Mouse (Mus musculus) spleen, adult 2 months (tissue): ENCODE measurements around the gene Opn1sw. TPM values are rescaled to one million over a fixed set of nuclear protein-coding genes. Genes with fewer than 3 reads are reported as not detected.

ENCODE experiments used
- DNase-seq, 2 experiments: peaks; one replicate each; pipeline versions ENCODE4 v3.0.0 to v3.0.0-alpha.2; 2012 to 2021; ENCODE audit warnings: low spot score in 2 of 2, low read depth in 1 of 2
- H3K27ac ChIP-seq: fragments of 200-500 bp; 2 replicates; pipeline ENCODE4 v1.5.1; 2012; ENCODE audit warnings: low read length, inconsistent platforms; ENCODE audit not compliant: insufficient read depth
- H3K27me3 ChIP-seq: fragments of 200-500 bp; 2 replicates; pipeline ENCODE4 v1.6.1; 2012; ENCODE audit warnings: mild to moderate bottlenecking, moderate library complexity, low read length, inconsistent platforms; ENCODE audit not compliant: control insufficient read depth, insufficient read depth
- H3K36me3 ChIP-seq: fragments of 200-500 bp; 2 replicates; pipeline ENCODE4 v1.6.1; 2012; ENCODE audit warnings: mild to moderate bottlenecking, low read length, inconsistent platforms; ENCODE audit not compliant: control insufficient read depth, insufficient read depth
- H3K4me1 ChIP-seq: fragments of 200-500 bp; 2 replicates; pipeline ENCODE4 v1.6.1; 2011; ENCODE audit warnings: inconsistent platforms; ENCODE audit not compliant: control insufficient read depth, insufficient read depth, insufficient read length
- H3K4me3 ChIP-seq: fragments of 200-500 bp; 2 replicates; pipeline ENCODE4 v1.5.1; 2011; ENCODE audit warnings: mild to moderate bottlenecking, inconsistent platforms; ENCODE audit not compliant: insufficient read depth, insufficient read length; ENCODE audit errors: extremely low read depth
- CTCF ChIP-seq: fragments of 200-500 bp; IDR thresholded peaks from 2 replicates; pipeline ENCODE4 v1.5.1; 2011; ENCODE audit warnings: mild to moderate bottlenecking, inconsistent platforms; ENCODE audit not compliant: insufficient read depth, insufficient read length, insufficient replicate concordance; ENCODE audit errors: extremely low read depth
- POLR2A ChIP-seq: fragments of 200-500 bp; IDR thresholded peaks from 2 replicates; pipeline ENCODE4 v1.6.1; 2011; ENCODE audit warnings: low read depth, low read length, inconsistent platforms
- WGBS: fragments of 180-500 bp; shearing (Covaris S2); methylation state at CpG from one replicate; pipeline ENCODE4 v1.1.7; 2018; 5-methylcytosine and 5-hydroxymethylcytosine counted together
- polyA plus RNA-seq: library from polyadenylated mRNA; depleted of rRNA; stranded (reverse); fragments of >200 nt; gene quantifications from 2 replicates; pipeline ENCODE4 v1.2.3, GENCODE M21; 2012

Opn1sw gene
- polyA plus RNA-seq, 1 experiment: not detected

DNA sequence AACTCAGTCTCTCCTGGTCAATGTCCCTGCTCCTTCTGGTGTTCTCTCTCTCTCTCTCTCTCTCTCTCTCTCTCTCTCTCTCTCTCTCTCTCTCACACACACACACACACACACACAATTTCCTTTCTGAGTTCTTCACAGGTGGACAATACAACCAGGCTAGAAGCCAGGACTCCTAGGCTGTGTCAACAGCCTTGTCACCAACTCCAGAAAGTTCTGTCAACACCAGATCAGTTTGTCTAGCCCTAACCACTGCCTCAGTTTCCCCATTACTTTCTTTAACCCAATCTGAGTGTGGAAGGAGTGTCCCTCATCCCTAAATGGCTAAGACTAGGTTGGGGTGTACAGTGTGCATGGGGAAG is 44.4 kb upstream of the Opn1sw start:
- H3K4me3 ChIP-seq: no peak overlapping the region
- peaks cover 14% of the 10 kb centered on the region for H3K27me3 ChIP-seq
- DNase-seq: no peak
- TF ChIP-seq POLR2A (no peak), CTCF (no peak)
- H3K4me1 ChIP-seq: peaks cover 5% of the 10 kb centered on the region
- H3K27ac ChIP-seq: no peak overlapping the region
- H3K36me3 ChIP-seq: no peaks in the 10 kb centered on the region

GRCm38 (mm10) chr6:29432156-29432555 is 43.9 kb upstream of the Opn1sw start:
- Histone ChIP-seq H3K27ac (no peak overlapping the region), H3K4me3 (no peak overlapping the region), H3K36me3 (no peaks in the 10 kb centered on the region), H3K27me3 (peaks cover 14% of the 10 kb centered on the region), H3K4me1 (peaks cover 5% of the 10 kb centered on the region)
- 55% methylated on average over 3 of the region's 3 CpGs for WGBS
- TF ChIP-seq POLR2A (no peak), CTCF (no peak)
- no peak for DNase-seq

- H3K27me3 ChIP-seq: peaks cover 14% of the 10 kb centered on the region
Observed at GRCm38 (mm10) chr6:29431473-29431872, 43.2 kb upstream of the Opn1sw start.

GRCm38 (mm10) chr6:29430681-29431420 is 42.6 kb upstream of the Opn1sw start:
- WGBS: 73% methylated on average over 15 of the region's 15 CpGs

More at GRCm38 (mm10) chr6:29431473-29431872, 43.2 kb upstream of the Opn1sw start:
- WGBS: 73% methylated on average over 5 of the region's 5 CpGs
- peaks cover 5% of the 10 kb centered on the region for H3K4me1 ChIP-seq
- DNase-seq: no peak
- H3K36me3 ChIP-seq: no peaks in the 10 kb centered on the region
- no peak overlapping the region for H3K4me3 ChIP-seq
- no peak overlapping the region for H3K27ac ChIP-seq
- TF ChIP-seq CTCF: no peak
- no peak for TF ChIP-seq POLR2A

GRCm38 (mm10) chr6:29428171-29428570 is 39.9 kb upstream of the Opn1sw start:
- Histone ChIP-seq H3K27ac (no peak overlapping the region), H3K4me1 (peaks cover under 1% of the 10 kb centered on the region; the same call in 1 of the 2 replicates), H3K36me3 (no peaks in the 10 kb centered on the region), H3K27me3 (peaks cover 3% of the 10 kb centered on the region), H3K4me3 (no peak overlapping the region)
- DNase-seq: no peak
- 69% methylated on average over 4 of the region's 4 CpGs for whole genome bisulfite sequencing
- TF ChIP-seq POLR2A (no peak), CTCF (no peak)

More at GRCm38 (mm10) chr6:29430681-29431420, 42.6 kb upstream of the Opn1sw start:
- peaks cover 12% of the 10 kb centered on the region for H3K27me3 ChIP-seq
- no peak for TF ChIP-seq CTCF
- TF ChIP-seq POLR2A: no peak
- no peaks in the 10 kb centered on the region for H3K36me3 ChIP-seq
- H3K4me1 ChIP-seq: peaks cover 5% of the 10 kb centered on the region
- no peak for DNase-seq
- no peak overlapping the region for H3K27ac ChIP-seq
- H3K4me3 ChIP-seq: no peak overlapping the region

DNA sequence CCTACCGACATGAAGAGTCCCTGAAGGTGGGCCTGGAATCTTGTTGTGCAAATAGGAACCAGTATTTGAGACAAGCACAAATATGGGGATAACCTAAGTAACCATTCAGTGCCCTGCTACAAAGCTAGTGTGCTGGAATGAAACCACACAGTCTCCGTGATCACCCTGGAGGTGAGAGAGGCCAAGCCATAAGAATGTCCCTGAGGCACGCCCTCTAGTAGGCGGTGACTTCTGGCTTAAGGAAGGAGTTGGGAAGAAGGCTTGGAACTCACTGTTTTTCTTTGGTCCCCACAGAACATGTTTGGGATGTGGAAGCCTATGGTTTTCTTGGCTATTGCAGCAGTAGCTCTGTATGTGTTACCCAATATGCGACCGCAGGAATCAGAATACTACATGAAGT is 38.1 kb upstream of the Opn1sw start:
- no peak for DNase-seq
- H3K4me3 ChIP-seq: no peak overlapping the region
- H3K4me1 ChIP-seq: no peaks in the 10 kb centered on the region
- H3K36me3 ChIP-seq: no peaks in the 10 kb centered on the region
- no peaks in the 10 kb centered on the region for H3K27me3 ChIP-seq
- no peak overlapping the region for H3K27ac ChIP-seq
- 87% methylated on average over 6 of the region's 6 CpGs for WGBS
- TF ChIP-seq POLR2A: no peak
- TF ChIP-seq CTCF: no peak

GRCm38 (mm10) chr6:29425118-29425517 is 36.9 kb upstream of the Opn1sw start:
- 92% methylated on average over 8 of the region's 8 CpGs for WGBS
- no peaks in the 10 kb centered on the region for H3K27me3 ChIP-seq
- no peak for TF ChIP-seq POLR2A
- no peak for TF ChIP-seq CTCF

More at GRCm38 (mm10) chr6:29425118-29425517, 36.9 kb upstream of the Opn1sw start:
- no peak overlapping the region for H3K4me3 ChIP-seq
- H3K4me1 ChIP-seq: no peaks in the 10 kb centered on the region
- no peak overlapping the region for H3K27ac ChIP-seq
- DNase-seq: no peak
- no peaks in the 10 kb centered on the region for H3K36me3 ChIP-seq
